Mouse (Mus musculus): Measurements from ENCODE around the gene Samhd1.

Gene Samhd1

DNA sequence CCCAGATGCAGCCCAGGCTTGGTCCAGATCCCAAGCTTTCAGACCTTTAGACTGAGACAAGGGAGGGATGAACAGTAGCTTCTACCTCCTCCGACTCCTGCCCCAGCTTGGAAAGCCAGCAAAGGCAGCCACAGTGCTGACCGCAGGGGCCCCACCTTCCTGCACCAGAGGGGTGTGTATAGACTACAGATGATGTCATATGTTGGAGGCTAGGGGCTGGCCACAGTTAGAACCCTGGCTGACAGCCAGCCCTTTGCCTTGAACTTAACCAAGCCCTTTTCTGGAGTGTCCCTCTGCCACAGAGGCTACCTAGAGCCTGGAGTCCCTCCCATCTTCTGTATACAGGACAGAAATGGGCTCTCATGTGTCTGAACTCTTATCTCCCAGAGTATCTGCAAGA lies 63.5 kb downstream of the Samhd1 start:
- DNase-seq (ENCODE audit: low spot score) = no peak

DNA sequence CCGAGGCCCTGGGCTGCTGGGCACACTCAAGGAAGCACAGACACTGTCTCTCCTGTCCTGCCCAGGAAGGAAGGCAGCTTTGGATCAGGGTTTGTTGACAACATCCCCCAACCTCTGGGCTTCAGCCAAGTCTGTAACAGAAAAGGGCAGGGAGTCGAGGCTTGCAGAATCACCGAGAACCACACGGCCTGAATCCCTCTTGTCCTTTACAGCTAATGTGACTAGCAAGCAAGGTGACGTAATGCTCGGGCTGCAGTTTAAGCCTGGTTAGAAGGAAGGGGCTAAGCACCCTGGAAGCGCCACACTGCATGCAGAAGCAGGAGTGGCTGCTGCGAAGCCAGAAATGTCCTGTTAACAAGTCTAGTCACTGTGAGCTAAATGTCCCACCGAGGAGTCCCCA lies 64.7 kb downstream of the Samhd1 start:
- no peak for DNase-seq (ENCODE audit: low spot score)

DNA sequence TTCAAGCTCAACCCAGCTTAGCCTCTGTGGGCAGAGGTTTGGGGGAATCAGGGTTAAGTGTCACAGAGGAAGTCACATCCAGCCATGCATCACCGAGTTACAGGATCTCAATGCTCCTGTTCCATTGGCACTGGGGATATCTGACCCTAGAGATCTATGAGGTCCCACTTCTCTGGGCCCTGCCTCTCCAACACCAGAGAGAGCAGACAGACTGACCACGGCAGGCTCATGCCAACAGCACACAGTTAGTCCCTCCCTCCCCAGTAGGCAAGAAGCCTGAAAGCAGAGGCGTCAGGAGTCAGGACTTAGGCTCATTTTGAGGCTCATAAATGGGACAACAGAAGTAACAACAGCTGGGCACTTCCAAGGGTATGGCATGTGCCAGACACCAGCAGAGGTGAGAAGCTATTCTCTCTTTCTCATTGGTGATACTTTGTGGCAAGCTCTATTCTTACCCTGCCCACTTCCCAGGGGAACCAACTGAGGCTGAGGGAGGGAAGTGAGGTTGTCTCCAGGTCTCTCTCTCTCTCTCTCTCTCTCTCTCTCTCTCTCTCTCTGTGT lies 65.2 kb downstream of the Samhd1 start:
- DNase-seq (ENCODE audit: low spot score) = no peak

DNA sequence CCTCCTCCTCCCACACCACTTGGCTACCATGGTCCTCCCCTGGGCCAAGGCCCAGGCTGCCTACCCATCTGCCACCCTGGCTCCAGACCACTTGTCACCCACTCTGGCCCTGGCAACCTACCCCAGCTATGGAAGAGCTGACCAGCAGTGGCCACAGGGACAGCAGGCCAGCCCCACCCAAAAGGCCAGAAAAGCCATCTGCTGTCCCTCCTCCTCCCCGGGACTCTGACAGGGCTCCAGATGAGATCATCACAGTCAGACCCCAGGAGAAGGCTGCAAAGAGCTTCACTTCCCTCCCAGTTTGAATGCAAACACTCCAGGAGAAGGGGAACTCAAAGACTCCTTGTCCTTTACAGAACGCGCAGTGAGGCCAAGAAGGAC lies 65.7 kb downstream of the Samhd1 start:
- DNase-seq (ENCODE audit: low spot score) = no peak

DNA sequence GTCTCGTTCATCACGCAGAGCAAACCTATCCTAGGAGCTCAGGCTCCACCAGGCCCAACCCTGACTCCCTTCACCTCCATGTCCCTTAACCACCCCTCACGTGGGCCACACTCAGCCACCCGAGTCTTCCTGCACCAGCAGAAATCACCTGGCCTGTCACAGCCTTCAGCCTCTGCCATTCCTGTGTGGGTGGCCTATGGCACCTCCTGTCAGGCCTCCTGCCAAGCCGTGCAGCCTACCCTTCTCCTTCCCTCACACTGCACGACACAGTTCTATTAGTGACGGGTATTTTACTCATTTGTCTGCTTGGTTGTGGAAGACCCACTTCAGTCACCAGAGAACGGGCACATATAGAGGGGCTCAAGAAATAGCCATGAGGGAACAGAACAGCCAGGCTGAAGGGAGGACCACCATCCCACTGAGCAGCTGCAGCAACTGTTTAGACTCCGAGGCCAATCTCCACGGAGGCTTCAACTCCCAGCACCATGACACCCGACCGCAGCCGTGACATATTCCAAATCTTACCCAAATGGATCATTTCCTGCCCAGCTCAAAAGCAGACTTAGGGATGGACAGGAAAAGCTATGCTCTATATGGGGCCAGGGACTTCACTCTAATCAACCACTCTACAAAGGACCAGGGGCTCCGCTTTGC lies 66.2 kb downstream of the Samhd1 start:
- no peak for DNase-seq (ENCODE audit: low spot score)

DNA sequence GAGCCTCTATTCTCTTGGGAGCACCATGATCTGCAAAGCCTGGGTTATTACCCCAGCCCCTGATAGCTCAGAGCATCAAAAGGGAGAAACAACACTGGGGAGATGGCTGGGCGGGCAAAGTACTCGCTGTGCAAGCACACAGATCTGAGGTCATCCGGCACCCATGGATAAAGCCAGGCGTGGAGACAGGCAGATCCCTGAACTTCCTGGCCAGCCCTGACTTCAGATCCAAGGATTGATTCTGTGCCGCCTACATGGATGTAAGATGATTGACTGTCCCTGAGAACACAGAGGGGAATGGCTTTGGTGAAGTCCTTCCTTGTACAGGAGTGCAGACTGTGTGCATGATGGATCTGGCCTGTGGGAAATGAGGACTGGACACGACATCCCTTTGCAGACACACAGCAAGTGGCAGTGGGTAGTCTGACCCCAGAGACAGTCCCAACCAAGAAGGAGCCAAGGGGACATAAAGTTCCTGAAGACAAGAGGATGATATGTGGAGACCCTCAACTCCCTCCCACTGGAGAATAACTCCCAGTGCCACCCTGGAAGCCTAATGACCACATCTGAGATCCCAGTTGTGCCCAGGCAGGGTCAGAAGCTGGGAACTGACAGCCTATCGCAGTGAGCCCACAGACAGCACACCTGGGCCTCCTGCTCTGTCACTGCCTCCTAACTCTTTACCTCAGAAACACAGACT lies 68.2 kb downstream of the Samhd1 start:
- DNase-seq (ENCODE audit: low spot score) = no peak

DNA sequence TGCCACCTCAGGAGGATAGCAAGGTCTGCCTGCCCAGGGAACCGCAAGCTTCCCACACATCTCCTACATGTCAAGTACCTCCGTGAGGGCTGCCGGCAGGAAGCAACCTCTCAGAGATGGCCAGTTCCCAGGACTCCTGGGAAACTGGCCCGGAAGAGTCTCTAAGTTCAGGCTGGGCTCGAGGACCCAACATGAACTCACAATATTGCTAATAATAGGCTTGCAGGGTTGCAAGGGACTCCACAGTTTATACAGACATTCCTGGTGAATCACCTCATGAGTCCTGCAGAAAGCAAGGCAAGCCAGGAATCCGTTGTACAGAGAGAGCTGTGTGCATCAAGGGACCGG lies 69.2 kb downstream of the Samhd1 start:
- no peak for DNase-seq (ENCODE audit: low spot score)

DNA sequence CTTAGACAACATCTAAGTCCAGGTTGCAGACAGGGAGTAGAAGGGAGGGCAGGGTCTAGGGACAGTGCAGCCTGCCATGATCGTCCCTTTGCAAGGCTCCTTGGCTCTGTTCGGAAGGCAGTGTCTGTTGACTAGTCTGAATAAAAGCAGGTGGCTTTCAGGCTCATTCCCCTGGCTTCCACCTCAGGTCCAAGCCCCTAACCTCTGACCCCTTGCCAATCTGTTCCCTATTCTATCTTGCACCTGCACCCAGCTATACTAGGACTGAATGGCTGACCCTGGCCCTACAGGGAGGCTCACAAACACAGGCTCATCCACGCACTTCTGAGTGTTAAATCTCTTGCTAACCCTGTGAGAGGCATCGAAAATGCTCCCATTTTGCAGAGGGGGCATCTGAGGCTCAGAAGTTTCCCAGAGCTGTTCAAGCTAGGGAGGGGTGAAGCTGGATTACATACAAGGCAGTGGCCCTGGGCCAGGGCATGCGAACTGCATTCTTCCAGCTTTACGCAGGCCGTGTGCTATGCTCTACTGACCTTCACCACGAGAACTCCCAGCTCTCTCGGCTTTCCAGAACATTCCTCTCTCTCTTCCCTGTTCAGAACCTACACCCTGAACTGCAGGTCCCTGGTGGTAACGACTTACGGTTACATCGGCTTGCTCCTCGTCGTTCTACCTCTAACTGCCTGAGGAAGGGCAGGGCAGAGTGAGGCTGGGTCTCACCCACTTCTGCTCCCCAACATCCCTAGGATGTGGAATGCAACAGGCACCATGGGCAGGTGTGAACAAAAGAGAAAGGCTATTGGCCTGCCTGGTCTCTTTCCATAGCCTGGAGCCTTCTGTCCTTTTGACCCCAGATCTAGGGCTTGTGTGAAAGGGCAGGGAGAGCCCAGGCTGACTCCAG lies 69.8 kb downstream of the Samhd1 start:
- no peak for DNase-seq (ENCODE audit: low spot score)

DNA sequence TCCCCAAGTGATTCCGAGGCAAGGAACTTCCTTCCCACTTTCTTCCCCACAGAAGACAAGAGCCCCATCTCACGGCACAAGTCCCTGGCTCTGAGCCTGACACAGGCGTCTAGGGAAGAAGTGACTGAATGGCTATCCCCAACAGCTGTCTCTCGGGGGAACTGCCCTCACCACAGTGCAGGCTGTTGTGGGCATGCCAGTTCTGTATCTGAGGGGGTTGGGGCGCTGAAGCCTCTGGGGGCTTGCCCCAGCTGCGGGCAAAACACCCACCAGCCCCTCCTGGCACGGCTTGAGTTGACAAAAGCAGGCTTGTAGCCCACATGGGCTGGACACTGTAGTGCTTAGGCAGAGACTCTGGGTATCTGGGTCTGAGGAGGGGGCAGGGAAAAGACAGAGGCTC lies 70.9 kb downstream of the Samhd1 start:
- DNase-seq (ENCODE audit: low spot score) = no peak

DNA sequence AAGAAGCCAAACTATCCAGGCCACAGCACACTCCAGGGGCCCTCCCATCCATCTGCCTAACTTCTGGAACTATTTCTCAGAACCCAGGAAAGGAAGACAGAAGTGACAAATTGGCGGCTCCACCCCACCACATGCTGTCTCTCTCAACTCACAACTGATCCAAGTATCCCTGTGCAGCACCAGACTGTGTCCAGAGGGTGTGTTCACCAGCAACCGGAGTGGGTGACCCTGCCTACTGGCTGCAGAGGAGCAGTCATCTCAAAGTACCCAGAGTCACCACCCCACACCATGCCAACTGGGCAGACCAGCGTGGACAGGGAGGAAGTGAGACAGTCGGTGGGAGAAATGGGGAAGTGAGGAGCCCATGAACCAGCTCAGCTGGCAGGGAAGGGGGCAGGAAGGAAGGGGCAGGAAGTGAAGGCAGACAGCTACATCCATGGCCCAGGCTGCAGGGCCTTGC lies 71.8 kb downstream of the Samhd1 start:
- DNase-seq (ENCODE audit: low spot score) = no peak

DNA sequence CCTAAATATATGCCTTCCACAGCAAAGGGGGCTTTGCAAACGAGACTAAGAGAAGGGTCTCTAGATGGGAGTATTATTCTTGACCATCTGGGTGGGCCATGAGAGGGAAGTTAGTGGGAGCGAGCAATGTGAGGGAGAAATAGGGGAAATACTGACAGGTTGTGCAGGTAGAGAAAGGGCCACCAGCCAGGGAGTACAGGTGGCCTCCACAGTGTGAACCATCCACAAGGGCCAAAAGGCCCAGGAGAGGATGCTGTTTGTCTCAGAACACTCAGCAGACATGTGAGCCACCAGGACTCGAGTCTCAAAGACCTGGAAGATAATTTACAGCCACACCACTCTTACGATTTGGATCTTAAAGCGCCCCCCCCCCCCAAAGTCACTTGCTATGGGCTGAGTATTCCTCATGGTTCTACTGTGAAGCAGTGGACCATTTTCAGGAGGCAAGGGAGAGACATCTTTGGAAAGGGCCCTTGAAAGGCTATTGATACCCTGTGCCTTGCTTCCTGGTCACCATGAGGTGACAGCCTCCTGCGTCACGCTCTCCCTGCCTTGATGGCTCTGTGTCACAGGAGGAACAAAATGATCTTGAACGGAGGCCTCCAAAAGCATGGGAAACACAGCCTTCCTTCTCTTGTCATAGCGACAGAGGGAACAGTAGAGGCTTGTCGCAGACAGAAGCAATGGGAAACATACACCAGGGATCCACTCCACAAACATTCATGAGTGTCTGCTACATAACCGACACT lies 74.3 kb downstream of the Samhd1 start:
- no peak for DNase-seq (ENCODE audit: low spot score)

DNA sequence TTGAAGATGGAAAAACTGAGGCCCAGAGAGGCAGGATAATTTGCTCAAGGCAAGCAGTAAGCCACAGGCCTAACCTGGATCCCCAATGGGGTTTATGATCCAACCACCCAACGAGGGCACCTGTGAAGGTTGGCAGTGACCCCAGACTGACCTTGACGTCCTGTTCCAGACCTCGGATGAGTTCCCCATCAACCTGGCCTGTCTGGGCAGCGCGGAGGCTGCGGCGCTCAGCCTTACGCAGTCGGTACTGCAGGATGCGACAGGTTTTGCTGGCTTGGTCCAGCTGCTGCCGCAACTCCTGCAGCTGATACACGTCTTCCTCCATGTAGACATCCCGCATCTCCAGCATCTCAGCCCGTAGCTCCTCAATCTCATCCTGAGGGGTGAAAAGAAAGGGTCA lies 75.0 kb downstream of the Samhd1 start:
- no peak for DNase-seq (ENCODE audit: low spot score)

DNA sequence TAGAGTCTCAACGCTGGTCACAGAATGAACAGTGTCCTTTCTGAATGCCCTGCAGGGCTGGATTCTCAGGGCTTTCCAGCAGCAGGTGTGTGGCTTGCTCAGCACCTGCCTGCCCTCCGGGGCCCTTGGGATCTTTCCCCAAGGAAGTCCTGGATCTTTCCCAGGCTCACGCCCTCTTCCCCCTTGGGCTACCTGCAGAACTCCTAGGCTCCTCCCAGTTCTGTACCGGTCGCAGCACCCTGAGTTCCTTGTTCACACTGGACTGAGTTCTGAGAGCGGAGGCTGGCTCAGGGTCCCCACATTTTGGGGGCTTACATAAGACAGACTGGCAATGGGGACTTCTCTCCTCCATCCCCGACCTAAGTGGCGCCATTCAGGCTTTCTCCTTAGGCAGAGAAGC lies 75.9 kb downstream of the Samhd1 start:
- DNase-seq (ENCODE audit: low spot score) = no peak

DNA sequence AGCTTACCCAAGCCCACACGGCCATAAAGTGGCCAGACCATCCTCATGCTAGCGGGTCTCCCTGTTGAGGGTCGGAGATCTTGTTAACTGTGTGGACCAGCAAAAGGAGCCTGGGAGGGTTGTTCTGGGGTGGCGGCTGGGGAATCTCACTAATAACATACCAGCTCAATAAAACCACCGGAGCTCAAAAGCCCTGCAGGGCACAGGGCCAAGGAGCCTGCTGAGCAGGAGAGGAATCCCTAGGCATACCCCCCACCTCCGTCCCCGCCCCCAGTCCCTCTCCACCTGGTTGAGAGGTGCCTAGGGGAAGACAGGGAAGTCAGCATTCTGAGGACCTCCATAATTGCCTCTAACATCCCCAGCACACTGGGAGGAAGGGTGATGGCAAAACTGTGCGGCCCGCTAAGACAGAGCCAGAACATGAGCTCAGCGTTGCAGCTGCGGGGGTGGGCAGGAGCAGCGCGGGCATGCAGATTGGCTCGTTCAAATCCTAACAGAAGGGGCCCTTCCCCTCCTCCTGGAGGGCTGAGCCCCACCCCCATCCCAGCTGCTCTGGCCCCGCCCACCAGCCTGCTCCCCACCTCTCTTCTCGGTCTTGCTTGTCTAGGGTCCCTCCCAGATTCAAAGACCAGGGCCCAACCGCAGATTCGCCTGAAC lies 76.6 kb downstream of the Samhd1 start:
- no peak for DNase-seq (ENCODE audit: low spot score)

DNA sequence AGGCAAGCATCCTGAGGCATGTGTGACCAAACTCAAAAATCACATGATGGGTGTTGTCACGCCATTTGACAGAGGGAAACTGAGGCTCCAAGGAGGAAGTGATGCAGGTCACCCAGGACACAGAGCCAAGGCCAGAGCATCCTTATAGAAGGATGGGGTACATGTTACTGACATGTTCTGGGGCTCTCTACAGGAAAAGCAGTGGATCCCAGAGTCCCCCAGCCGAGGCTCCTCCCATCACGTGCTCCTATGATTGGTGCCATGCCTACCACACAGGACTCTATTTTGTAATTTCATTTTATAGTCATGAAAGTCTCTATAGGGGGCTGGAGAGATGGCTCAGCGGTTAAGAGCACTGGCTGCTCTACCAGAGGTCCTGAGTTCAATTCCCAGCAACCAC lies 77.3 kb downstream of the Samhd1 start:
- no peak for DNase-seq (ENCODE audit: low spot score)

DNA sequence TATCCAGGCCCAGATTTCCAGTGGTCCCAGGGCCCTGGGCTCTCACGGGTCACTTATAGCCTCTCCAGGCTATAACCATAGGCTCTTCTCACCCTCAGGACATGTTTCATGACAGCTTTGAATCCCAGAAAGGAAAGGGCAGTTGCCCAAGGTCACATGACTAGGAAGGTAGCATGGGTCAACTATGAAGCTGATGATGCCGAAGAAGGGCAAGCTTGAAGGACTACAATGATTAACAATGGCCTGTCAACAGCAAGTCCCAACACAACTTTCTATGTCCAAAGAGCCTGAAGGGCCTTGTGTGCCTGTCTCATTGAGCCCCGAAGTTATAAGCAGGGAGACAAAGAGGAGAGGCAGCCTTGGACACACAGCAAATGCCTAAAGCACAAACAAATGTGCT lies 77.9 kb downstream of the Samhd1 start:
- no peak for DNase-seq (ENCODE audit: low spot score)

DNA sequence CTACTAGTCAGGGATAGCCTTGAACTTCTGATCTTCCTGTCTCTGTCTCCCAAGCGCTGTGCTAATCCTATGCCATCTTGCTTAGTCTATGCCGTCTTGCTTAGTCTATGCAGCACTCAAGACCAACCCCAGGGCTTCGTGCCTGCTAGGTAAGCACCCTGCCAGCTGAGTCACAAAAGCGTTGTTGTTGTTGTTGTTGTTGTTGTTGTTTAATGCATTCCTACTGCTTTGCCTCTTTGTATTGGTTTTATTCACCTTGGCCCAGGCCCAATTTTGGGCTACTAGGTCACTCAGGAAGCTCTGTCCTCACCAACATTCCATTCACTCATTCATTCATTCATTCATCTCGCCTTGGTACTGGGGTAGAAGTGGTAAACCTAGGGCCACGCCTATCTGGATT lies 79.3 kb downstream of the Samhd1 start:
- DNase-seq (ENCODE audit: low spot score) = no peak

DNA sequence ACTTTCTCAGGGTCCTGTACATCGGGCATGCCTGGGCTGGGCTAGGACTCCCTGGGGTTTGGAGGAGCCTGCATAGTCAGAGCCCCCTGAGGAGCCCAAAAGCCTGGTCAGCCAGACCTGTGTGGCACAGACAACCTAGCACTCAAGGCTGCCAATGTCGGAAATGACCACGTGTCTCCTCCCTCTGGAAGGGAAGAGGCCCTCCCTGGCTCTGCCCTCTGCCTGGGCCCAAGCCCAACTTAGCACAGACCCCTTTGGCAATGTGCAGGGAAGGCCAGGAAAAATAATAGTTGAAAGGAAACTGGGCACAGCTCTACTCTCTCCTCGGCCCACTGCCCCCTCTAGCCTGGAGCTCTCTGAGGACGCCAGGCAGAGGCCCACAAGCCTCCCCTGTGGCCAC lies 80.2 kb downstream of the Samhd1 start:
- DNase-seq (ENCODE audit: low spot score) = no peak

DNA sequence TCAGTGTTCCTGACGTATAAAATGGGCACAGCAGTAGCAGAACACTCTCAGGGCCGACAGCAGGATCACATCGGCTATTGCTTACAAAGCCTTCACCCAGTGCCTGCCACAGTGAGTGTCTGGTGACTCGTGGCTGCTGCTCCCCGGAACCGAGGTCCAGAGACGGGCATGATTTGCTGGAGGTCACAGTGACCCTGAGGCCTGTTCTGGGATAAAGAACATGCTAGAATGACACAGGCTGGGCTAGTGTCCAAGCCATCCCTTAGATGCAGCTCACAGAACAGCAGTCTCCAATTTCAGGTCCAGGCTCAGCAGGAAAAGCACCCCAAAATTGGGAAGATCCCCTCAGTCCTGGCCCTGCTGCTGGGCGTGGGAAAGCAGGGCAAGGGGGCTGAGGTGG lies 80.8 kb downstream of the Samhd1 start:
- DNase-seq (ENCODE audit: low spot score) = no peak

DNA sequence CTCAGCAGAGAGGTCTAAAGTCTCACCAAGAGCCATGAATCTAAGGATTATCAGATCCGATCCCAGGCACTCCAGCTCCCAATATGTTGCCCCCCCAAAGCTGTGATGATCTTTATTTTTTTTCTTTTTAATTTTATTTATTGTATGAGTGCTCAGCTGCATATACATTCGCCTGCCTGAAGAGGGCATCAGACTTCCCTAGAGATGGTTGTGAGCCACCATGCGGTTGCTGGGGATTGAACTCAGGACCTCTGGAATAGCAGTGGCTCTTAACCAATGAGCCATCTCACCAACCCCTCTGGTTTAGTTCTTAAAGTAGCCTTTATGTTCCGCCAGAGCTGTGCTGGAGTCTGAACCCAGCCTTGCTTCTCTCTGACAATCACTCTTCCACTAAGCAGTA lies 81.3 kb downstream of the Samhd1 start:
- no peak for DNase-seq (ENCODE audit: low spot score)

DNA sequence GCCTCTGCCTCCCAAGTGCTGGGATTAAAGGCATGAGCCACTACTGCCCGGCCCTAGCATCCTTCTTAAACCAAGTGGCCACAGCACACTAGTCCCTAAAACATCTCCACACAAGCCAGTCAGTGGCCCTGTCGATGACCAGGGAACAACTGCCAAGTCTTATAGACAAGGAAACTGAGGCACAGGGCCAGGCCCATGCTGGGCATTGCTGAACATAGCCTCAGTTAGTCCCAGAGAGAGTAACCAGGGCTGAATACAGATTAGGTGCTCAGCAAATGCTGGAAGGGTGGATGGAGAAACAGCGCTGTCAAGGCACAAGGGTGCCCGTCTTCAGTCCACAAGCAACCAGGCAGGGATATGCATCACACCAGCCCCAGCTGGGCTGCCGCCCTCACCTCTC lies 81.9 kb downstream of the Samhd1 start:
- no peak for DNase-seq (ENCODE audit: low spot score)

DNA sequence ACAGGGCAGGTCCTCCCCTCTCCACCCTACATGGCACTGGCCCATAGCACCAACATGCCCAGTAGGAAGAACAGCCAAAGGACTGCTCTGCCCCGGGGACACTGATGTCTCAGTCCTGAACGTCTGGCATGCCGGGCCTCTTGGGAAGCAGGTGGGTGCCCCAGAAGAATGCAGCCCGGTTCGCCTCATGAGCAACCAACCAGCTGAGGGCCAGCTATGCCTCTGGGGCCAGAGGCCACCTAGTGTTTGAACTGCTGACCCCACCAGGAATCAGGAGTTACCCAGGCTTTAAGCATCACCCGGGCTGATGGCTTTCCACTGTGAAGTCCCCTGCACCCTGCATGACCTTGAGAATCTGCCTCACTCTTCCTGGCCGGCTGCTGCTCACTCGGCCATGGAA lies 82.6 kb downstream of the Samhd1 start:
- no peak for DNase-seq (ENCODE audit: low spot score)

Data from c-Kit-positive CD71-positive TER-119-positive erythroid progenitor cells, embryonic 14.5 days (primary cell).